Mouse (Mus musculus) right cerebral cortex, postnatal 36 days (tissue): ENCODE results near the gene Cebpz.
A peak's percentile ranks its signal among the peaks of the same experiment; 100 is the strongest.

Source experiments
- DNase-seq, 2 experiments: peaks; one replicate each; pipeline ENCODE4 v3.0.0; 2022; ENCODE audit warnings: low spot score in 2 of 2, mixed read lengths in 1 of 2

Gene Cebpz

GRCm38 (mm10) chr17:78903158-78903557 is 33.7 kb downstream of the Cebpz start:
- DNase-seq: no peak

- DNase-seq: no peak
Observed at GRCm38 (mm10) chr17:78895394-78895793, 41.5 kb downstream of the Cebpz start.

GRCm38 (mm10) chr17:78894991-78895390 is 41.9 kb downstream of the Cebpz start:
- no peak for DNase-seq

GRCm38 (mm10) chr17:78891020-78891419 is 45.8 kb downstream of the Cebpz start:
- no peak for DNase-seq

GRCm38 (mm10) chr17:78889184-78889583 is 47.7 kb downstream of the Cebpz start:
- no peak for DNase-seq

GRCm38 (mm10) chr17:78888554-78888953 is 48.3 kb downstream of the Cebpz start:
- DNase-seq: no peak

GRCm38 (mm10) chr17:78885286-78886065 is 51.4 kb downstream of the Cebpz start:
- no peak for DNase-seq

GRCm38 (mm10) chr17:78883291-78883690 is 53.6 kb downstream of the Cebpz start:
- no peak for DNase-seq

GRCm38 (mm10) chr17:78882401-78883112 is 54.3 kb downstream of the Cebpz start, which contains the start of gene Eif2ak2:
Gene Eif2ak2 (minus strand): TSS chr17:78882573.
- DNase-seq: peak; percentile 4 to 39

- DNase-seq: no peak
Observed at GRCm38 (mm10) chr17:78881878-78882304, 55.0 kb downstream of the Cebpz start.

GRCm38 (mm10) chr17:78873886-78874285 is 63.0 kb downstream of the Cebpz start:
- DNase-seq: no peak
